Mouse (Mus musculus): Measurements from ENCODE around the gene Rpl36a. TPM values are rescaled to one million over a fixed set of nuclear protein-coding genes. Genes with fewer than 3 reads are reported as not detected.

The Rpl36a gene
- polyA plus RNA-seq, 1 experiment, result 134 TPM

DNA sequence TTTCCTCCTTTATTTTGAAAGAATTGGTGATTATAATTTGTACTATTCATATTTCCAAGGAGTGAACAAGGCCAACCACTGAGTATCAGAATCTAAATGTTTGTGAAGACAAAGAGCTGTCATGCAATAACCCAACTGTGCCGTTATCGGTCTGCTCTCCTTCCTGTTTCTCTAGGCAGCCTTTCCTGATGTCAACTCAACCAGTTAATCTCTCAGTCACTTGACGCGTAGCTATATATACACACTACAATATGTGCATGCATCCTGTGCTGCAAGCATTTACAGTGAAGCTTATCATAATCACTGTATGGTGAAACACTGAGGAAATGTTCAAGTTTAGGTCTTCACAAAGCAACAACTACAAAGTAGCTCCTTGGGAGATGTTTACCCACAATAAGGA lies 21.1 kb upstream of the Rpl36a start:
- Histone ChIP-seq H3K9me3 (no peaks in the 10 kb centered on the region), H3K27me3 (replicated peaks) (no peaks in the 10 kb centered on the region), H3K4me1 (peaks cover 85% of the 10 kb centered on the region), H3K36me3 (replicated peaks; ENCODE audit: low read length) (peaks cover 79% of the 10 kb centered on the region), H3K4me3 (replicated peaks) (peak overlapping the region; percentile 46)
- TF ChIP-seq GATA1 (IDR thresholded peaks at IDR 0.05; ENCODE audit: borderline replicate concordance, low read length) (peak; percentile 84; the same call in 1 of the 3 replicates), FLI1 (IDR thresholded peaks at IDR 0.05; ENCODE audit: low read length) (no peak)

- Histone ChIP-seq H3K9me3 (no peaks in the 10 kb centered on the region), H3K27me3 (replicated peaks) (no peaks in the 10 kb centered on the region), H3K4me3 (replicated peaks) (no peak overlapping the region), H3K4me1 (peaks cover 75% of the 10 kb centered on the region), H3K36me3 (replicated peaks; ENCODE audit: low read length) (peaks cover 77% of the 10 kb centered on the region)
- no peak for TF ChIP-seq FLI1 (IDR thresholded peaks at IDR 0.05; ENCODE audit: low read length)
These were observed 18.8 kb upstream of the Rpl36a start for GRCm38 (mm10) chrX:134566536-134567222.

DNA sequence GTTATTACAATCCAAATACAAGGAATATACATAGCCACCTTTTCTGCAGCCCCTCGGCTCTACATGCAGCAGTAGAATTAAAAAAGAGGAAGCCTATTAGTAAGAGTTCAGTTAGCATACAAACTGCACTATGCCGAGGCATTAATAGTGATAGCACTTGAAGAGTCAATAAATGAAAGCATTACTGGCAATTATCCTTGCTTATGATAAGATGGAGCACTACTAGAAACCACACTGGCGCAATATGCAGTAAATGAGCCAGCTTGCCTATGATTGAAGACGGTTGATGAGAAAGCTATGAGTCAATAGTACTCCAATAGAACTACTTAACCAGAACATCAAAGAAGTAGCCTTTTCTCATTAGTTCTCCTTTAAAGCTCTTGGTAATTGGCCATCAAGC lies 7.6 kb upstream of the Rpl36a start:
- Histone ChIP-seq H3K4me1 (peaks cover 47% of the 10 kb centered on the region), H3K27me3 (replicated peaks) (no peaks in the 10 kb centered on the region), H3K9me3 (no peaks in the 10 kb centered on the region), H3K36me3 (replicated peaks; ENCODE audit: low read length) (peaks cover 76% of the 10 kb centered on the region), H3K4me3 (replicated peaks) (peak overlapping the region; percentile 83)
- TF ChIP-seq FLI1 (IDR thresholded peaks at IDR 0.05; ENCODE audit: low read length) (no peak), GATA1 (IDR thresholded peaks at IDR 0.05; ENCODE audit: borderline replicate concordance, low read length) (no peak)

GRCm38 (mm10) chrX:134580528-134581305 lies 4.7 kb upstream of the Rpl36a start:
- TF ChIP-seq GATA1 (IDR thresholded peaks at IDR 0.05; ENCODE audit: borderline replicate concordance, low read length), result no peak
- TF ChIP-seq FLI1 (IDR thresholded peaks at IDR 0.05; ENCODE audit: low read length), result no peak
- H3K4me3 ChIP-seq (replicated peaks), result peak overlapping the region; percentile 96
- peaks cover 2% of the 10 kb centered on the region; the same call in 1 of the 2 replicates for H3K9me3 ChIP-seq
- peaks cover 50% of the 10 kb centered on the region for H3K36me3 ChIP-seq (replicated peaks; ENCODE audit: low read length)
- peaks cover 42% of the 10 kb centered on the region for H3K4me1 ChIP-seq
- H3K27me3 ChIP-seq (replicated peaks), result no peaks in the 10 kb centered on the region

DNA sequence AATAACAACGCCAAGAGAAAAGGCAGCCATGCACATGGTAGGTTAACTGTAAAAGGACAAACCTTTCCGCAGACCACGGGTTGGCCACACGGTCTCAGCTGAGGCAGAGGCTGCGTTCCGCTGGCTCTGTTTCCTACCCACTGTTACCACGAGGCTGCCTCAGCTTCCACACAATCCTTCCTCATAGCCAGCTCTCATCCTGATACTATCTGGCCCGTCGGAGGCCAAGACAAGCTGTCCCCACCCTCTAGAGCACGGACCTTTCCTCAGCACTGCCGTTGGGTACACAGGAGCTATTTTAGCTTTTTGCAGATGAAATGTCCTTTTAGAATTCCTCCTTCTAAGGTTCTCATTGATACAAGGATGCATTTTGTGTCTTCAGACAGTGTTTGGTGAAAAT lies 3.2 kb upstream of the Rpl36a start:
- Histone ChIP-seq H3K4me1 (peaks cover 38% of the 10 kb centered on the region), H3K9me3 (peaks cover 3% of the 10 kb centered on the region; the same call in 1 of the 2 replicates), H3K36me3 (replicated peaks; ENCODE audit: low read length) (peaks cover 40% of the 10 kb centered on the region), H3K4me3 (replicated peaks) (peak overlapping the region; percentile 96), H3K27me3 (replicated peaks) (no peaks in the 10 kb centered on the region)
- TF ChIP-seq FLI1 (IDR thresholded peaks at IDR 0.05; ENCODE audit: low read length) (no peak), GATA1 (IDR thresholded peaks at IDR 0.05; ENCODE audit: borderline replicate concordance, low read length) (no peak)

DNA sequence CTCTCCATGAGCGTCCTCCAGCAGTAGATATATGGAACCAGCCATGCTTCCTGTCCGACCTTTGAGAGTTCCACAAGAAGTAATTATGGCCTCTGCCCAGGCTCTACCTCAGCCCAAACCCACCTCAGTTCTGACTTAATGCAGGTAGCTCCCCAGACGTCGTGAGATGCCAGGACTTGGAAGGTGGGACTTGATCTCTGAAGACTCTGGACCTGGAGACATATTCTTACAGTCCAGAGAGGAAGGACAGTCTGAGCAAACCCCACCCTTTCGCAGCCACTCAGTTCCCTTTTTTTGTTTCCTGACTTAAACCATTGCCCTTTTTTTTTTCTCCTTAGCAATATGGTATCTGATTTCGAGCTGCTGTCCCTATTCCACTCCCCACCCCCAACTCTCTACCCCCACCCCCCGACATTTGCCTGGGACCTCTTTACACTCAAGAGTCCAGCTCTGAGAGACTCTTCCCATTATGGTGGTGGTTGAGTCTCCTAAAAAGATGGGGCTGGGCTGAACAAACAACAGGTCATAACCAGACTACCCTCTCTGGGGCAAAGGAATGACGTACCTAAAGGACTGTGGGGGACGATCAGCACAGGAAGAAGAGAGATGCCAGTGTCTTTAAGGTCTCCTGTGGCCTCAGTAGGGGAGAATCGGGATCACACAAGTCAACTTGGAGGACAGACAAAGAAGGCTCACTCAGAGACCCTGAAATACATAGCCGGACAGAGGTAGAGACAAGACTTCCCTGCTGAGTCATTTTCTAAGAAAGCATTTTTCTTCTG lies 2.4 kb upstream of the Rpl36a start, which contains the start of gene Btk:
Gene Btk, minus strand, starts transcription at position 683 of the 782 bp plus-strand sequence.
- peaks cover 40% of the 10 kb centered on the region for H3K36me3 ChIP-seq (replicated peaks; ENCODE audit: low read length)
- H3K27me3 ChIP-seq (replicated peaks), result no peaks in the 10 kb centered on the region
- H3K4me1 ChIP-seq, result peaks cover 30% of the 10 kb centered on the region
- peak within 1 kb of the TSS; percentile 96 for H3K4me3 ChIP-seq (replicated peaks)
- no peak for TF ChIP-seq FLI1 (IDR thresholded peaks at IDR 0.05; ENCODE audit: low read length)
- TF ChIP-seq GATA1 (IDR thresholded peaks at IDR 0.05; ENCODE audit: borderline replicate concordance, low read length), result no peak
- H3K9me3 ChIP-seq, result peaks cover 3% of the 10 kb centered on the region; the same call in 1 of the 2 replicates

- peaks cover 29% of the 10 kb centered on the region for H3K4me1 ChIP-seq
- H3K36me3 ChIP-seq (replicated peaks; ENCODE audit: low read length), result peaks cover 49% of the 10 kb centered on the region
- no peaks in the 10 kb centered on the region for H3K27me3 ChIP-seq (replicated peaks)
- TF ChIP-seq FLI1 (IDR thresholded peaks at IDR 0.05; ENCODE audit: low read length) (no peak), GATA1 (IDR thresholded peaks at IDR 0.05; ENCODE audit: borderline replicate concordance, low read length) (no peak)
- peaks cover 3% of the 10 kb centered on the region; the same call in 1 of the 2 replicates for H3K9me3 ChIP-seq
- peak overlapping the region; percentile 96 for H3K4me3 ChIP-seq (replicated peaks)
These were observed 993 bp downstream of the Rpl36a start for GRCm38 (mm10) chrX:134586447-134586846.

DNA sequence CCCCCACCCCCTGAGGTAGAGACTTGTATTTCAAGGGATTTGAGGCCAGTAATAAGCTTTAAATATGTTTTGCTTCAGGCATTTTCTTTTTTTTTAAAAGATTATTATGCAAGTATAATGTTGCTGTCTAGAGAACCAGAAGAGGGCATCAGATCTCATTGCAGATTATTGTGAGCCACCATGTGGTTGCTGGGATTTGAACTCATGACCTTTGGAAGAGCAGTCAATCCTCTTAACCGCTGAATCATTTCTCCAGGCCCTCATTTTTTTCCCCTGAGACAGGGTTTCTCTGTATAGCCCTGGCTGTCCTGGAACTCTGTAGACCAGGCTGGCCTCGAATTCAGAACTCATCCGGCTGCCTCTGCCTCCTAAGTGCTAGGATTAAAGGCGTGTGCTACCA lies 2.8 kb downstream of the Rpl36a start:
- TF ChIP-seq FLI1 (IDR thresholded peaks at IDR 0.05; ENCODE audit: low read length) (no peak), GATA1 (IDR thresholded peaks at IDR 0.05; ENCODE audit: borderline replicate concordance, low read length) (no peak)
- Histone ChIP-seq H3K4me1 (peaks cover 29% of the 10 kb centered on the region), H3K9me3 (peaks cover 3% of the 10 kb centered on the region; the same call in 1 of the 2 replicates), H3K4me3 (replicated peaks) (no peak overlapping the region), H3K27me3 (replicated peaks) (no peaks in the 10 kb centered on the region), H3K36me3 (replicated peaks; ENCODE audit: low read length) (peaks cover 57% of the 10 kb centered on the region)

- peaks cover 3% of the 10 kb centered on the region; the same call in 1 of the 2 replicates for H3K9me3 ChIP-seq
- TF ChIP-seq GATA1 (IDR thresholded peaks at IDR 0.05; ENCODE audit: borderline replicate concordance, low read length) (no peak), FLI1 (IDR thresholded peaks at IDR 0.05; ENCODE audit: low read length) (no peak)
These were observed 3.5 kb downstream of the Rpl36a start for GRCm38 (mm10) chrX:134588997-134589396.

More at GRCm38 (mm10) chrX:134588997-134589396, 3.5 kb downstream of the Rpl36a start:
- H3K27me3 ChIP-seq (replicated peaks), result no peaks in the 10 kb centered on the region
- H3K4me1 ChIP-seq, result peaks cover 27% of the 10 kb centered on the region
- H3K4me3 ChIP-seq (replicated peaks), result no peak overlapping the region
- H3K36me3 ChIP-seq (replicated peaks; ENCODE audit: low read length), result peaks cover 63% of the 10 kb centered on the region

Measured in megakaryocyte, embryonic 14.5 days (primary cell).